Mouse (Mus musculus) splenic B cell, adult 2 months (primary cell): ENCODE data around the gene Tvp23a.

Experiments
- DNase-seq: peaks from one replicate; pipeline ENCODE4 v3.0.0-alpha.2; 2011; ENCODE audit warnings: low read depth, low spot score
- H3K27me3 ChIP-seq: 2 replicates; pipeline ENCODE4 v1.6.1; 2012; ENCODE audit warnings: mild to moderate bottlenecking, low read length, moderate library complexity, mixed read lengths; ENCODE audit not compliant: control insufficient read depth, poor library complexity, insufficient read depth, severe bottlenecking
- H3K36me3 ChIP-seq: 2 replicates; pipeline ENCODE4 v1.6.1; 2012; ENCODE audit warnings: mild to moderate bottlenecking, low read length, moderate library complexity, mixed read lengths; ENCODE audit not compliant: control insufficient read depth, poor library complexity, insufficient read depth, severe bottlenecking

The Tvp23a gene

GRCm38 (mm10) chr16:10392587-10392986 lies 54.6 kb downstream of the Tvp23a start:
- DNase-seq = peak; percentile 14
- no peaks in the 10 kb centered on the region for H3K36me3 ChIP-seq
- no peaks in the 10 kb centered on the region for H3K27me3 ChIP-seq

DNA sequence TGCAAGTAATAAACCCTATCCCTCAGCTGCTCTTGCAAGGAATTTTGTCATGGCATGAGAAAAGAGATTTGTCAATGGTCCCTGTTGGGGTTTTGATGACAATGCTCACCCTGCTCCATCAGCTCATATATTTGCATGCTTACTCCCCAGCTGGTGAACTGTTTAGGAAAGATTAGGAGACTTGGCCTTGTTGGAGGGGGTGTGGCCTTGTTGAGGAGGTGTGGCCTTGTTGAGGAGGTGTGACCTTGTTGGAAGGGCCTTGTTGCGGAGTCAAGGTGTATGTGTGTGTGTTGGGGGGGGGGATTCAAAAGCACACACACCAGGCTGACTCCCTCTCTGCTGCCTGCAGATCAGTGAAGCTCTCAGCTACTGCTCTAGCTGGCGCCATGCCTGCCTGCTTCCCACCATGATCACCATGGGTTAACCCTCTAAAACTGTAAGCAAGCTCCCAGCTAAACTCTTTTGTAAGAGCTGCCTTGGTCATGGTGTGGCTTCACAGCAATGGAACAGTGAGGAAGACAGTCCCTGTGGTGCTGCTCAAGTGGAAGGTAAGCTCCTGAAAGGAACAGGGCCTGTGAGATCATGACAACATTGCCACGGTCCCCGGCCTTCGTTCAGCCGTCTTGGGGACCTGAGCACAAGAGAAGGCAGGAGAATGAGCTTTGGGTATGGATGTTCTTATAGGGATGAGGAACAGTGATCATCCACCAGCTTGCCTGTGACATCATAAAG lies 58.4 kb downstream of the Tvp23a start:
- H3K27me3 ChIP-seq = no peaks in the 10 kb centered on the region

GRCm38 (mm10) chr16:10385261-10385660 lies 61.9 kb downstream of the Tvp23a start:
- Histone ChIP-seq H3K27me3 (no peaks in the 10 kb centered on the region), H3K36me3 (no peaks in the 10 kb centered on the region)

More for the DNA sequence above, 58.4 kb downstream of the Tvp23a start:
- DNase-seq = no peak
- H3K36me3 ChIP-seq = no peaks in the 10 kb centered on the region

DNA sequence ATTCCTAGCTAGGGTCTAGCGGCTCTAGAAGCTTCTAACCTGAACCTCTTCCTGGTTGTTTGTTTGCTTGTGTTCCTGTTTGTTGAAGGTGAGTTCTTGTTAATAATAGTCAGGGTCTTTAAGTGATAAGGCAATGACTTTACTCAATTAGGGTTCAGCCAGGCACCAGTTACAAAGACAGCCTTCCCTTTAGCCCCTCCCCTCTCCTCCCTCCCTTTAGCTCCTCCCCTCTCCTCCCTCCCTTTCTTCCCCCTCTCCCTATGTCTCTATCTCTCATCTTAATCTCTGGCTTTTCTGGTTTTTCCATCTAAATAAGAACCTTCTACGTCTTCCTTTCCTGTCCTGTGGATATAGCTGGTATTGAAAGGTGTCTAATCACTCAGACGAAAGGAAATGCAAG lies 62.6 kb downstream of the Tvp23a start:
- DNase-seq = no peak
- no peaks in the 10 kb centered on the region for H3K27me3 ChIP-seq
- no peaks in the 10 kb centered on the region for H3K36me3 ChIP-seq

More at GRCm38 (mm10) chr16:10385261-10385660, 61.9 kb downstream of the Tvp23a start:
- no peak for DNase-seq

DNA sequence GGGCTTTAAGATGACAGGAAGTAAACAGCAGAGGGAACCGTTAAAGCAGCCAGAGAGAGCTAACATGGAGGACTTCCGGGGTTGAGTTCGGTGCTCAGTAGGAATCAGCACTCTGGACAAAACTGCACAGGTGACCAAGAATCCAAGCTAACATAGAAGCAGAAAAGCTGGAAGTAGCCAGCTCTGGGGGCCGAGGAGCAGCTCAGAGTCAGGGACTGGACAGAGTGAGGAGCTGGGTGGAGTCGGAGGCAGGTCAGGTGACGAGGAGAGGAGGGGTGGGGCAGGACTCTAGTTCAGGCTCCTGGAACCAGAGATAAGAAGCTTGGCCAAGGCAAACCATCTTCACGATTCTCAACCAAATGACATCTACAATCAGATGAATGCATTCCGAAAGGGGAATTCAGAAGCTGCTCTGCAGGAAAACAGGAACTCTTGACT lies 63.1 kb downstream of the Tvp23a start:
- H3K36me3 ChIP-seq = no peaks in the 10 kb centered on the region
- no peaks in the 10 kb centered on the region for H3K27me3 ChIP-seq
- peak; percentile 30 for DNase-seq

- no peak for DNase-seq
- no peaks in the 10 kb centered on the region for H3K36me3 ChIP-seq
- H3K27me3 ChIP-seq = no peaks in the 10 kb centered on the region
Observed at GRCm38 (mm10) chr16:10379531-10379930, 67.6 kb downstream of the Tvp23a start.

GRCm38 (mm10) chr16:10377286-10377685 lies 69.9 kb downstream of the Tvp23a start:
- Histone ChIP-seq H3K27me3 (no peaks in the 10 kb centered on the region), H3K36me3 (no peaks in the 10 kb centered on the region)
- DNase-seq = no peak

DNA sequence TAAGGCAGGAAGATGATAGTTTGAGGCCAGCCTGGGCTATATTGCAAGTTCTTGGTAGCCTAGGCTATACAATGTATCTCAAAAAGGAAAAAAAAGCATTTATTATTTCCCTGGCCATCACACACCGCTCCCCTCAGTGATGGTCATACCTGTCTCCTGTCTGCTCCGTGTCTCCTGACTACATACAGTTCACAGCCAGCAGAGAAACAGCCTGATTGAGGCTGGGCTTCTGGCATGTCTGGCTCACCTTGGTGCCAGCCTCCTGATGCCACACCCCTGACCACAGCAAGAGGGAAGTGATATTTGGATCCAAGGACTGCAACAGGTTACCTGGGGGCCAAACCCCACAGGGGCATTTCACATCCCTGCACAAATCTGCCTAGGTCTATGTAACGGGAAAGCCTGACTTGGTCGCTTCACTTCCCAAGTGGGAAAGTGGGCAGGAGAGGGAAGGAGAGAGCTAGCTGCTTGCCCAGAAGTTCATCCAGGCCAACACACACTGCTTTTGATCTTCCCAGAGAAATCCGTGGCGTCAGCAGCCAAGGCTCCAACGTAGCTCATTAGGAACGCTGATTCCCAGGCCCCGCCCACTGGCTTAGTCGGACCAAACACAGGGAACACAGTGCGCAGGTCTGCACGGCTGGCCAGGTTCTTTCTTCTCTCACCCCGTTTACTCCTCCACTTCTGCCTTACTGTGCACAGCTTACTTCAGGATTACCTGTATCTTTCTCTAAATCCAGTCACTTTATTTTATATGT lies 72.7 kb downstream of the Tvp23a start:
- H3K27me3 ChIP-seq = no peaks in the 10 kb centered on the region
- no peak for DNase-seq
- H3K36me3 ChIP-seq = no peaks in the 10 kb centered on the region

GRCm38 (mm10) chr16:10372372-10372771 lies 74.8 kb downstream of the Tvp23a start:
- Histone ChIP-seq H3K36me3 (no peaks in the 10 kb centered on the region), H3K27me3 (no peaks in the 10 kb centered on the region)
- DNase-seq = no peak
